Mouse (Mus musculus) cerebellum, adult 2 months (tissue): ENCODE data around the gene Ivd. TPM values are rescaled to one million over a fixed set of nuclear protein-coding genes. Genes with fewer than 3 reads are reported as not detected.

Experiments used
- DNase-seq, 2 experiments: peaks; one replicate each; pipeline ENCODE4 v3.0.0; 2021
- H3K27ac ChIP-seq: fragments of 200-500 bp; 2 replicates; pipeline ENCODE4 v1.5.1; 2012; ENCODE audit warnings: low read length, control low read depth, inconsistent platforms; ENCODE audit not compliant: insufficient read depth
- H3K27me3 ChIP-seq: fragments of 200-500 bp; 2 replicates; pipeline ENCODE4 v1.6.1; 2012; ENCODE audit warnings: inconsistent platforms, mild to moderate bottlenecking, low read length, moderate library complexity; ENCODE audit not compliant: control insufficient read depth, insufficient read depth
- H3K4me1 ChIP-seq: fragments of 200-500 bp; 2 replicates; pipeline ENCODE4 v1.6.1; 2011; ENCODE audit warnings: low read length; ENCODE audit not compliant: control insufficient read depth, insufficient read depth
- H3K4me3 ChIP-seq: fragments of 200-500 bp; replicated peaks from 2 replicates; pipeline ENCODE3; 2011; ENCODE audit warnings: mild to moderate bottlenecking, low read depth, low read length, control low read depth; ENCODE audit not compliant: insufficient read depth
- CTCF ChIP-seq: fragments of 200-500 bp; IDR thresholded peaks from 2 replicates; pipeline ENCODE4 v1.5.1; 2011; ENCODE audit warnings: low read depth, mild to moderate bottlenecking, control low read depth, low read length, moderate library complexity, borderline replicate concordance; ENCODE audit not compliant: insufficient read depth
- POLR2A ChIP-seq: fragments of 200-500 bp; IDR thresholded peaks from 2 replicates; pipeline ENCODE4 v1.6.1; 2011; ENCODE audit warnings: low read length, control low read depth, borderline replicate concordance; ENCODE audit not compliant: insufficient read depth
- WGBS: fragments of 180-500 bp; shearing (Covaris S2); methylation state at CpG from one replicate; pipeline ENCODE4 v1.1.7; 2018; 5-methylcytosine and 5-hydroxymethylcytosine counted together
- polyA plus RNA-seq: library from polyadenylated mRNA; depleted of rRNA; stranded (reverse); fragments of >200 nt; gene quantifications from 2 replicates; pipeline ENCODE4 v1.2.3, GENCODE M21; 2012

The Ivd gene
- polyA plus RNA-seq, 1 experiment: 134 TPM

DNA sequence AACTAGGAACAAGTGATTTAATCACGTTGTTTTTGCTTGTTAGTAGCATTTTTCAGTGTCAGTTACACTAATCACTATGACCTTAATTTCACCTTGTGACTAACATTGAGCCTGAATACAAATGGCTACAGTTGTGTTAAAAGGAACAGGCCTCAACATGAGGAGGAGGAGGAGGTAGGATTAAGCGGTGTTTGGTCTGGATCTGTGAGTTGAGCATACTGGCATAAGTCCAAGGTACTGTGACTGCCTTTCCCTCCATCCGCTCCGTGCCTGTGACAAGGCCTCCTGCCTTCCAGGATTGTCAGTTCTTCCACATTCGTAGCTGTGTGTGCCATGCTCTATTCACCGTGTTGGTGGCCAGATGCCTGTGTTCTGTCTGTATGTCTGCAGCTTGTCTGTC is 26.6 kb upstream of the Ivd start:
- H3K4me3 ChIP-seq: no peak overlapping the region
- WGBS: 58% methylated on average over 6 of the region's 6 CpGs
- no peak for DNase-seq
- H3K4me1 ChIP-seq: no peaks in the 10 kb centered on the region
- no peak overlapping the region for H3K27ac ChIP-seq
- no peaks in the 10 kb centered on the region; the same call in 1 of the 2 replicates for H3K27me3 ChIP-seq
- TF ChIP-seq CTCF: no peak
- no peak for TF ChIP-seq POLR2A

DNA sequence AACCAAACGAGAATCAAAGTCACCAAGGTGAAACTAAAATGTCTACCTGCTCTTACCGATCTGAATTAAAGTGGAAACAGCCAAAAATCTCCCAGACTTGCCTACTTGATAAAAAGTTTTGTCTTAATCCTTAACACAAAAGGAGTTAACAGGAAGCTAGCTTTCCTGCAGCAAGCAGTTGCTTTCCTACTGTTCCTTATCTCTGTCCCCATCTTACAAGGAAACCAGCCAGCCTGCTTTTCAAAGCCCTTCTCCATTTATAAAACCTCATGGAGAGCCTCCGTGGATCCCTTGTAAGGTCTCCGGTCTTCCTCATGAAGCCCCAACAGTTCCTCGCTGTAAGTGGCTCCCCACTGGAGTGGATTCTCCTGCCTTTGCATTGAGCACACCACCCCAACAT is 23.4 kb upstream of the Ivd start:
- TF ChIP-seq CTCF (no peak), POLR2A (no peak)
- DNase-seq: no peak
- H3K4me3 ChIP-seq: no peak overlapping the region
- no peaks in the 10 kb centered on the region for H3K4me1 ChIP-seq
- no peaks in the 10 kb centered on the region; the same call in 1 of the 2 replicates for H3K27me3 ChIP-seq
- WGBS: 51% methylated on average over 5 of the region's 5 CpGs
- no peak overlapping the region for H3K27ac ChIP-seq

DNA sequence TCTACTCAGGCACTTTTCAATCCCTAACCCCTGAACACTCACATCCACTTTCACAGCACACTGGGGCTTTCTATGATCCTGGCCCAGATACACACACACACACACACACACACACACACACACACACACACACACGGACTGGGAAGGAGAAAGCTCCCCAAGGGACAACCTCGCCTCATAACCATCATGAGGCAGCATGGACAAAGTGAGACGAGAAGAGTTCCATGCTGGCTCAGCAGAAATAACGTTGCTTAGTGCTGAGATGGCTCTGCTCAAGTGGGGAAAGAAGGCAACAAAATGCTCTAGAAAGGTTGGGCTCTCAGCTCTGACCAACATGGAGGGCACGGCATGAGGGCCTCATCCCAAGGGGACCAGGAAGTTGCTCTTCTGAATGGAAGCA is 20.6 kb upstream of the Ivd start:
- no peak for DNase-seq
- H3K27me3 ChIP-seq: no peaks in the 10 kb centered on the region; the same call in 1 of the 2 replicates
- H3K27ac ChIP-seq: no peak overlapping the region
- H3K4me1 ChIP-seq: 0 out of 2 replicates have a peak, but pooled peaks cover under 1% of the 10 kb centered on the region
- 56% methylated on average over 5 of the region's 5 CpGs for WGBS
- TF ChIP-seq CTCF (no peak), POLR2A (no peak)
- H3K4me3 ChIP-seq: no peak overlapping the region

DNA sequence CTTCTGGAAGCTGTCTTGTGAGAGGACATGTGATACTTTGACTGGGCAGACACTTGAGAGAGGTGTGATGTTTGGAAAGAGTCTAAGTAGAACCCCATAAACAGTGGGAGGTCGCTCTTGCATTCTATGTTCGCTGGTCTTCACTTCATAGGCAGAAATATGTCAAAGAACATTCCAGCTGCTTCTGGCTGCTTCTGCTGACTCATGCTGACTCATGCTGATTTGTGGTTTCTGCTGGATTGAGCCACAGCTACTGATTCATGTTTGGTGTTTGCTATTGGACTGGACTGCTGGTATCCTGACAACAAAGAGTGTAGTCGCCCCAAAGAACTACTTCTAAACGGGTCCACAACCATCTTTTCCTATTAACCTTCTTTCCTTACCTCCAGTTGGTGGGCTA is 20.0 kb upstream of the Ivd start:
- WGBS: 77% methylated on average over 4 of the region's 4 CpGs
- no peak for DNase-seq
- H3K4me1 ChIP-seq: 0 out of 2 replicates have a peak, but pooled peaks cover 2% of the 10 kb centered on the region
- H3K27ac ChIP-seq: no peak overlapping the region
- TF ChIP-seq CTCF (no peak), POLR2A (no peak)
- H3K4me3 ChIP-seq: no peak overlapping the region
- H3K27me3 ChIP-seq: no peaks in the 10 kb centered on the region; the same call in 1 of the 2 replicates

DNA sequence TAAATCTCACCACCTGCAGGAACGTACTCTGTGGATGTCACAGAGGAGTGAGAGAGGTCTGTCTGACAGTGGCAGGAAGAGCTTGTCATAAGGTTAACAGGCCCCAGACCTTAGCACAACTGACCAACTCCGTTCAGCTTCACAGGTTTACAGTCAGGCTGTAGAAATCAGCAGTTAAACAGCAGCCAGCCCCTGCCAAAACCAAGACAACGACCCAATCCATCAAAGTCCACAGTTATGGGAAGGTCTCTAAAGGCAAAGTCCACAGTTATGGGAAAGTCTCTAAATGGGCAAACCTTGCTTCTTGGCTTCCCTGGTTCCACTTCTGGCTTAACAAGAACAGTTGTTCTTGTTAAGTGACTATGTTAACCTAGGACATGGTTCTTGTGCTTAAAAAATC is 17.3 kb upstream of the Ivd start:
- 89% methylated on average over 3 of the region's 3 CpGs for WGBS
- Histone ChIP-seq H3K27ac (no peak overlapping the region), H3K4me1 (0 out of 2 replicates have a peak, but pooled peaks cover 2% of the 10 kb centered on the region), H3K4me3 (no peak overlapping the region), H3K27me3 (no peaks in the 10 kb centered on the region)
- no peak for TF ChIP-seq POLR2A
- no peak for TF ChIP-seq CTCF
- no peak for DNase-seq

DNA sequence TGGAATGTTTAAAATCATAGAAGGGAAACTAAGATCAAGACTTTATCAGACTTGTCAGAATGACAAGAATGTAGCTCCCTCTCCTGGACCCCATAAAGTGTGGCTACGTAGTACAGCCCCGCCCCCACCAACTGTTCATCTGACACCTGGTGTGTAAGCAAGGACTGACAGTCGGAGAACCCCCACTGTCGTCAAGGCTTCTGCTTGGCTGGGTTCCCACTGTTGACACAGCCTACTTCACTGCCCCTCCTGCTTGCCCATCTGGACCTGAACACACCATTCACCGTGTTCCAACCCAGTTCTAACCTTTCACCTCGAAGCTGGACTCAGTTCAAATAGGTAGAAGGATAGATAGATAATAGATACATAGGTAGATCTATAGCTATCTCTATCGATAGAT is 15.5 kb upstream of the Ivd start:
- Histone ChIP-seq H3K4me1 (0 out of 2 replicates have a peak, but pooled peaks cover 2% of the 10 kb centered on the region), H3K4me3 (no peak overlapping the region), H3K27me3 (no peaks in the 10 kb centered on the region), H3K27ac (no peak overlapping the region)
- WGBS: 24% methylated on average over 7 of the region's 7 CpGs
- TF ChIP-seq POLR2A (no peak), CTCF (no peak)
- peak; percentile 16 to 33 for DNase-seq

DNA sequence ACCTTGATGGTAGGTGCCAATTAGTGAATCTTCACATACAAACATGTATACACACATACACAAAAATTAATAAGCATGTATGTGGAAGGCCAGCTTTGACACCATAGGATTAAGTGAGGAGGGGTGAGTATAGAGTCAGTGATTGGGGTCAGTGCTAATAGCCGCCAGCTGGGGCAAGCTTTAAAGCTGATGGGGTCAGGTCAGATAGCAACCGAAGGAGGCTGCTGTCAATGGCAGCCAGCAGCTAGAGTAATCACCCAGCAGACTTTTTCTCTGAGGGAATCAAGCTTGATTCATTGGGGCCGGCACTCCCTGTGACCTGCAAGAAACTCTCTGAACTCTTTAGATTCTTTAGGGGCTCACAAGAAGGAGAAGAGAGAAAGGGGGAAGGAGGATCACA is 10.0 kb upstream of the Ivd start:
- TF ChIP-seq POLR2A: no peak
- TF ChIP-seq CTCF: no peak
- DNase-seq: no peak
- Histone ChIP-seq H3K27ac (no peak overlapping the region), H3K4me3 (no peak overlapping the region), H3K4me1 (no peaks in the 10 kb centered on the region), H3K27me3 (no peaks in the 10 kb centered on the region)
- WGBS: 63% methylated on average over 3 of the region's 3 CpGs

DNA sequence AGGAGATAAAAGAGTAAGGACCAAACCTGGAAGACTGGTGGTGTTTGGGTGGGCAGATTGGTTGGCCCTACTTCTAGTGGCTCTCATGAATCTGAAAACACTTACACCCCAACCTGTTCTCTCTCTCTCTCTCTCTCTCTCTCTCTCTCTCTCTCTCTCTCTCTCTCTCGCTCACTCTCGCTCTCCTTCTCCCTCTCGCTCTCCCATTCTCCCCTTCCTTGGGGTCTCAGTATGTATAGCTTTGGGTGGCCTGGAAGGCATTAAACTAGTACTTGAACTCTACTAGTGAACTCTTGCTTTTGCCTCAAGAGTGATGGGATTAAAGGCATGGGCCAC is 554 bp downstream of the Ivd start:
- no peaks in the 10 kb centered on the region for H3K4me1 ChIP-seq
- TF ChIP-seq POLR2A: no peak
- TF ChIP-seq CTCF: no peak
- peak overlapping the region; percentile 27 for H3K27ac ChIP-seq
- H3K27me3 ChIP-seq: no peaks in the 10 kb centered on the region
- peak overlapping the region; percentile 71 for H3K4me3 ChIP-seq
- DNase-seq: no peak
- WGBS: 40% methylated on average over 1 of the region's 3 CpGs

DNA sequence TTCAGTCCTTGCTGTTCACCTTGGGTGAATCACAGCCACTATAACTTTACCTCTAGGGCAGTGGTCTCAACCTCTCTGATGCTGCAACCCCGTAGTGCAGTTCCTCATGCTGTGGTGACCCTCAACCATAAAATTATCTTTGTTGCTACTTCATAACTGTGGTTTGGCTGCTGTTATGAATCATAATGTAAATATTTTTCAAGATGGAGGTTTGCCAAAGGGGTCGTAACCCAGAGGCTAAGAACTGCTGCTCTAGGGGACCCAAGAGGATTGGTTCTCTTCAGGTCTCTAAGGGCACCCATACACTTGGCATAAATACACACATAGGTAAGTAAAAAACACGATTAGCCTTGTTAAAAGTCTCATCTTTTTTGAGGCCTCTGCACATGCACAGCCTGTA is 8.8 kb downstream of the Ivd start:
- TF ChIP-seq CTCF (no peak), POLR2A (no peak)
- 69% methylated on average over 3 of the region's 3 CpGs for WGBS
- Histone ChIP-seq H3K27me3 (no peaks in the 10 kb centered on the region), H3K4me3 (no peak overlapping the region), H3K27ac (no peak overlapping the region), H3K4me1 (peaks cover 7% of the 10 kb centered on the region; the same call in 1 of the 2 replicates)
- no peak for DNase-seq
